Mouse (Mus musculus): ENCODE measurements around the gene Fam207a. TPM values are rescaled to one million over a fixed set of nuclear protein-coding genes. Genes with fewer than 3 reads are reported as not detected.

The Fam207a gene
- polyA plus RNA-seq, 1 experiment from 2014 or later: 24.5 TPM

GRCm38 (mm10) chr10:77522746-77523145, 7.2 kb upstream of the Fam207a start:
- H3K9me3 ChIP-seq (replicated peaks; ENCODE audit: control insufficient read depth, low read length): no peaks in the 10 kb centered on the region
- peak overlapping the region; percentile 63 for H3K4me2 ChIP-seq (ENCODE audit: low read depth, low read length)
- 55% methylated on average over 12 of the region's 12 CpGs for WGBS
- H3K27me3 ChIP-seq (ENCODE audit: control insufficient read depth, insufficient read depth, low read length): no peaks in the 10 kb centered on the region
- no peaks in the 10 kb centered on the region for H3K36me3 ChIP-seq (ENCODE audit: control insufficient read depth, insufficient read depth)
- ATAC-seq (replicated peaks; ENCODE audit: extremely low read depth, insufficient read depth, low FRiP score): no peak
- H3K27ac ChIP-seq (ENCODE audit: low read length): peak overlapping the region; percentile 29; the same call in 1 of the 2 replicates
- peak overlapping the region; percentile 35 for H3K4me3 ChIP-seq (ENCODE audit: low read length)
- H3K9ac ChIP-seq (ENCODE audit: low read length): no peak overlapping the region
- H3K4me1 ChIP-seq (ENCODE audit: control insufficient read depth, insufficient read depth, low read length): no peaks in the 10 kb centered on the region; the same call in 1 of the 2 replicates

- Histone ChIP-seq H3K27ac (ENCODE audit: low read length) (peak overlapping the region; percentile 29; the same call in 1 of the 2 replicates), H3K36me3 (ENCODE audit: control insufficient read depth, insufficient read depth) (no peaks in the 10 kb centered on the region), H3K4me2 (ENCODE audit: low read depth, low read length) (peak overlapping the region; percentile 63), H3K27me3 (ENCODE audit: control insufficient read depth, insufficient read depth, low read length) (no peaks in the 10 kb centered on the region), H3K4me3 (ENCODE audit: low read length) (peak overlapping the region; percentile 35), H3K9me3 (replicated peaks; ENCODE audit: control insufficient read depth, low read length) (no peaks in the 10 kb centered on the region), H3K9ac (ENCODE audit: low read length) (peak overlapping the region; percentile 45; the same call in 1 of the 2 replicates), H3K4me1 (ENCODE audit: control insufficient read depth, insufficient read depth, low read length) (no peaks in the 10 kb centered on the region; the same call in 1 of the 2 replicates)
- 17% methylated on average over 18 of the region's 18 CpGs for WGBS
- peak; percentile 39 for ATAC-seq (replicated peaks; ENCODE audit: extremely low read depth, insufficient read depth, low FRiP score)
Measured at GRCm38 (mm10) chr10:77522021-77522731, 6.6 kb upstream of the Fam207a start.

- peaks cover 8% of the 10 kb centered on the region for H3K4me1 ChIP-seq (ENCODE audit: control insufficient read depth, insufficient read depth, low read length)
- H3K4me3 ChIP-seq (ENCODE audit: low read length): no peak overlapping the region
- H3K9ac ChIP-seq (ENCODE audit: low read length): no peak overlapping the region
- ATAC-seq (replicated peaks; ENCODE audit: extremely low read depth, insufficient read depth, low FRiP score): no peak
- 77% methylated on average over 5 of the region's 5 CpGs for WGBS
- no peak overlapping the region for H3K4me2 ChIP-seq (ENCODE audit: low read depth, low read length)
- H3K27me3 ChIP-seq (ENCODE audit: control insufficient read depth, insufficient read depth, low read length): no peaks in the 10 kb centered on the region
- no peaks in the 10 kb centered on the region for H3K9me3 ChIP-seq (replicated peaks; ENCODE audit: control insufficient read depth, low read length)
- H3K36me3 ChIP-seq (ENCODE audit: control insufficient read depth, insufficient read depth): no peaks in the 10 kb centered on the region
- H3K27ac ChIP-seq (ENCODE audit: low read length): no peak overlapping the region
Measured at GRCm38 (mm10) chr10:77520497-77520896, 4.9 kb upstream of the Fam207a start.

GRCm38 (mm10) chr10:77519191-77519590, 3.6 kb upstream of the Fam207a start:
- no peaks in the 10 kb centered on the region for H3K36me3 ChIP-seq (ENCODE audit: control insufficient read depth, insufficient read depth)
- no peak overlapping the region for H3K9ac ChIP-seq (ENCODE audit: low read length)
- H3K9me3 ChIP-seq (replicated peaks; ENCODE audit: control insufficient read depth, low read length): no peaks in the 10 kb centered on the region
- no peaks in the 10 kb centered on the region for H3K27me3 ChIP-seq (ENCODE audit: control insufficient read depth, insufficient read depth, low read length)
- peaks cover 16% of the 10 kb centered on the region for H3K4me1 ChIP-seq (ENCODE audit: control insufficient read depth, insufficient read depth, low read length)
- no peak overlapping the region for H3K4me3 ChIP-seq (ENCODE audit: low read length)
- no peak for ATAC-seq (replicated peaks; ENCODE audit: extremely low read depth, insufficient read depth, low FRiP score)
- H3K4me2 ChIP-seq (ENCODE audit: low read depth, low read length): no peak overlapping the region
- H3K27ac ChIP-seq (ENCODE audit: low read length): no peak overlapping the region
- 71% methylated on average over 3 of the region's 3 CpGs for WGBS

- Histone ChIP-seq H3K9me3 (replicated peaks; ENCODE audit: control insufficient read depth, low read length) (no peaks in the 10 kb centered on the region), H3K27me3 (ENCODE audit: control insufficient read depth, insufficient read depth, low read length) (no peaks in the 10 kb centered on the region), H3K4me2 (ENCODE audit: low read depth, low read length) (no peak overlapping the region), H3K27ac (ENCODE audit: low read length) (no peak overlapping the region), H3K4me3 (ENCODE audit: low read length) (no peak overlapping the region), H3K36me3 (ENCODE audit: control insufficient read depth, insufficient read depth) (peaks cover 7% of the 10 kb centered on the region), H3K4me1 (ENCODE audit: control insufficient read depth, insufficient read depth, low read length) (peaks cover 16% of the 10 kb centered on the region), H3K9ac (ENCODE audit: low read length) (no peak overlapping the region)
- no peak for ATAC-seq (replicated peaks; ENCODE audit: extremely low read depth, insufficient read depth, low FRiP score)
- WGBS: 80% methylated on average over 5 of the region's 5 CpGs
Measured at GRCm38 (mm10) chr10:77517801-77518200, 2.2 kb upstream of the Fam207a start.

- Histone ChIP-seq H3K9ac (ENCODE audit: low read length) (peak overlapping the region; percentile 96; the same call in 1 of the 2 replicates), H3K27me3 (ENCODE audit: control insufficient read depth, insufficient read depth, low read length) (no peaks in the 10 kb centered on the region), H3K4me1 (ENCODE audit: control insufficient read depth, insufficient read depth, low read length) (peaks cover 16% of the 10 kb centered on the region), H3K36me3 (ENCODE audit: control insufficient read depth, insufficient read depth) (peaks cover 11% of the 10 kb centered on the region), H3K9me3 (replicated peaks; ENCODE audit: control insufficient read depth, low read length) (no peaks in the 10 kb centered on the region), H3K27ac (ENCODE audit: low read length) (no peak overlapping the region), H3K4me2 (ENCODE audit: low read depth, low read length) (peak overlapping the region; percentile 91; the same call in 1 of the 2 replicates), H3K4me3 (ENCODE audit: low read length) (no peak overlapping the region)
- no peak; the same call in 1 of the 2 replicates for ATAC-seq (replicated peaks; ENCODE audit: extremely low read depth, insufficient read depth, low FRiP score)
- 22% methylated on average over 20 of the region's 20 CpGs for WGBS
Measured at GRCm38 (mm10) chr10:77517066-77517620, 1.6 kb upstream of the Fam207a start.

GRCm38 (mm10) chr10:77516379-77516951, 880 bp upstream of the Fam207a start:
- Histone ChIP-seq H3K4me2 (ENCODE audit: low read depth, low read length) (peak overlapping the region; percentile 91), H3K4me1 (ENCODE audit: control insufficient read depth, insufficient read depth, low read length) (peaks cover 16% of the 10 kb centered on the region), H3K4me3 (ENCODE audit: low read length) (peak overlapping the region; percentile 81), H3K27ac (ENCODE audit: low read length) (peak overlapping the region; percentile 81), H3K36me3 (ENCODE audit: control insufficient read depth, insufficient read depth) (peaks cover 16% of the 10 kb centered on the region), H3K27me3 (ENCODE audit: control insufficient read depth, insufficient read depth, low read length) (no peaks in the 10 kb centered on the region), H3K9ac (ENCODE audit: low read length) (peak overlapping the region; percentile 96), H3K9me3 (replicated peaks; ENCODE audit: control insufficient read depth, low read length) (no peaks in the 10 kb centered on the region)
- WGBS: 41% methylated on average over 14 of the region's 14 CpGs
- no peak for ATAC-seq (replicated peaks; ENCODE audit: extremely low read depth, insufficient read depth, low FRiP score)

- WGBS: 80% methylated on average over 15 of the region's 15 CpGs
- H3K4me3 ChIP-seq (ENCODE audit: low read length): no peak overlapping the region
- ATAC-seq (replicated peaks; ENCODE audit: extremely low read depth, insufficient read depth, low FRiP score): no peak
- H3K36me3 ChIP-seq (ENCODE audit: control insufficient read depth, insufficient read depth): peaks cover 23% of the 10 kb centered on the region
- H3K4me2 ChIP-seq (ENCODE audit: low read depth, low read length): no peak overlapping the region
- H3K9ac ChIP-seq (ENCODE audit: low read length): no peak overlapping the region
- no peaks in the 10 kb centered on the region for H3K27me3 ChIP-seq (ENCODE audit: control insufficient read depth, insufficient read depth, low read length)
- H3K9me3 ChIP-seq (replicated peaks; ENCODE audit: control insufficient read depth, low read length): no peaks in the 10 kb centered on the region
- no peak overlapping the region for H3K27ac ChIP-seq (ENCODE audit: low read length)
- H3K4me1 ChIP-seq (ENCODE audit: control insufficient read depth, insufficient read depth, low read length): peaks cover 11% of the 10 kb centered on the region
Measured at GRCm38 (mm10) chr10:77510225-77510982, 5.2 kb downstream of the Fam207a start.

Data from heart, embryonic 16.5 days (tissue).